Mouse (Mus musculus) ES-CJ7 (cell line): ENCODE results near the gene Tacstd2.
"Not testable (repeated sequence)": the region's sequence is repeated elsewhere in the genome, so short reads cannot be mapped to it uniquely, and the experiment has no call there.

Experiments used
- DNase-seq: peaks from one replicate; pipeline ENCODE4 v3.0.0; 2011; ENCODE audit warnings: low read depth, low spot score

Tacstd2 gene

DNA sequence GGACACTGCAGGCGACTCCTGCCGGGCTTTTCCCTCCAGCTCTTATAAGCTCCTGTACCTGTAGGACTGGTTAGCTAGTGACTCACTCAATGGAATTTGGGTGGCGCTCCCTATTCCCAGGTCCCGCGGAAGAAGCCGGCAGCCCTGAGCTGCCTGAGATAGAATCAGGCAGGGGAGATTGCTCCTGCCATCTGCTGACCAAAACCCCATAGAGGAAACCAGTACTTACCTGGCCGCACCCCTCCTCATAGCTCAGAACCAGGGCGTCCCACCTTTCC, at the start of gene Tacstd2:
Tacstd2 (minus strand) TSS at position 20 of the 278 bp plus-strand sequence.
- DNase-seq = peak; percentile 50

DNA sequence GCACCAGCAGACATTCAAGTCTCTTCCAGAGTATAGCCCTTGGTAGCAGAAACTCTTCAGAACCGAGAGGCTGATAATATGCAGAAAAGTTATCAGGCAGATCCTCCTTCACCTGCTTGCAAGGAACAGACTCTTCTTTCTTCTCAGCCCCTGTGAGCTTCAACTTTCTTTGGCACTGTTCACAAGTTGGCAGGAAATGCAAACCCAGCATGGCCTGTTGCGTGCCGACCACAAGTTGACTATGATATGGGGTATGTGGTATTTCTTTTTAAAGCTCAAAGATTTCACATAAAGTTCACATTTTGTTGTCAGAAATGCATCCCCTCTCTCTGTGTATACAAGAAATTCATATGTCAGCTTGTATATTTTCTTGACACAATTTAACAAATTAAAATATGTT, 30.7 kb upstream of the Tacstd2 start:
- no peak for DNase-seq

DNA sequence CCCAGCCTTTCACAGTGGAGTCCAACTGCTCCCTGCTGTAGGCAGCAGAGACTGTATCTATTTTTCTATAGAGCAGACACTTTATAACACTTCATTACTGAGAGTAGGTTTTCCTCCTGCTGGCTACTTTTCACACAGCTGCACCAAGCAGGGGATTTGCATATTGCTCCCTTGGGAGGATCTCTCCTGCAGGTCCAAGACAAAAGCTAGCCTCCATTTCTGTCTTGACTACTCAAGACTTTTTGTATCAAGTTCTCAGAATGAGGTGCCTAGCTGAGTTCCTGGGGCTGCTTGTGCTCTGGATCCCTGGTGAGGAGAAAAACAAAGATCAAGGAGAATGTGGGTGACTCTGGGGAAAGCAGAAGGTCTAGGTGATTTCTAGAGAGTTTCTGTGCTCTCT, 19.8 kb upstream of the Tacstd2 start:
- DNase-seq = no peak

DNA sequence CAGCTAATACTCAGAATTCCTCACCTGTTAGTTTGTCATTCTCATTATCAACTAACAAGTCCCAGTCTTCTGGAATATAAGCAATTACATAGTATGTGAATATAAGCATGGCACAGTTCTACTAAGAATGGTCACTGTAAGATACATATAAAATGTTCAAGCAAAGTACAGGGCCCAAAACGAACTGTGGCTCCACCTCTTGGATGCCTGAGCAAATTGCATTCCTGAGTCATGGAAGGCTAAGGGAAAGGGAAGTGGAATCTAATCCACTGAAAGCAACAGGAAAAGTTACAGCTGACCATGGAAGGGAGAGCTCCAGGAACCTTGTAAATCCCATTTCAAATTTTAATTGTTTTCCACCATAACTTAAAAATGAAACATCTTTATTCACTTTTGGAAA, 14.0 kb upstream of the Tacstd2 start:
- DNase-seq = no peak

DNA sequence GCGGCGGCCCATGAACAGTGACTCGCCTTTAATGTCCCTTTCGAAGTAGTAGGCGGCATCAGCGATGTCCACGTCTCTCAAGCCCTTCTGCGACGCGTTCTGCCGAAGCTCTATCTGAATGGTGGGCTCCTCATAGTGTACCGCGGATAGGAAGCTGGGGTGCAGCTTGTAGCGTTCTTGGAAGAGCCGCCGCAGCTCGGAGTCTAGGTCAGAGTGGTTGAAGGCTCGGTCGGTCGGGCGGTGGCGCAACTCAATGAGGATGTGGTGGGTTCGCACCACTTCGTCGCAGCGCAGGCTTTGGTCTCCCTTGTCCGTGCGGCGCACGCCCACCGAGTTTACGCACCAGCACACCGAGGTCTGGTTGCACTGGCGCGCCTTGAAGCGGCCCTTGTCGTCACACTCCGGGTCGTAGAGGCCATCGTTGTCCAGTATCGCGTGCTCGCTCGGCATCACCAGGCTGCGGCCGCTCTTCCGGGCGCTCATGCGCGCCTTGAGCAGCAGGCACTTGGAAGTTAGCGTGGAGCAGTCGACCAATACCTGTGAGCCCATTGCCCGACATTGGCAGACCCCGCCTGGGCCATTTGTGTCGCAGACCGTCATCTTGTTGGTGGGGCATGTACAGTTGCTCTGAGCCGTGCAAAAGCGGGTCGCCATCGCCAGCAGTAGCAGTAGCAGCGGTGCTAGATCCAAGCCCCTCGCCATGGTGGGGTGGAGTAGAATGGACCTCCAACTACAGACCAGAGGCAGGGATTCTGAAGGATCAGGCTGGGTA, 405 bp downstream of the Tacstd2 start:
- peak; percentile 55 for DNase-seq

DNA sequence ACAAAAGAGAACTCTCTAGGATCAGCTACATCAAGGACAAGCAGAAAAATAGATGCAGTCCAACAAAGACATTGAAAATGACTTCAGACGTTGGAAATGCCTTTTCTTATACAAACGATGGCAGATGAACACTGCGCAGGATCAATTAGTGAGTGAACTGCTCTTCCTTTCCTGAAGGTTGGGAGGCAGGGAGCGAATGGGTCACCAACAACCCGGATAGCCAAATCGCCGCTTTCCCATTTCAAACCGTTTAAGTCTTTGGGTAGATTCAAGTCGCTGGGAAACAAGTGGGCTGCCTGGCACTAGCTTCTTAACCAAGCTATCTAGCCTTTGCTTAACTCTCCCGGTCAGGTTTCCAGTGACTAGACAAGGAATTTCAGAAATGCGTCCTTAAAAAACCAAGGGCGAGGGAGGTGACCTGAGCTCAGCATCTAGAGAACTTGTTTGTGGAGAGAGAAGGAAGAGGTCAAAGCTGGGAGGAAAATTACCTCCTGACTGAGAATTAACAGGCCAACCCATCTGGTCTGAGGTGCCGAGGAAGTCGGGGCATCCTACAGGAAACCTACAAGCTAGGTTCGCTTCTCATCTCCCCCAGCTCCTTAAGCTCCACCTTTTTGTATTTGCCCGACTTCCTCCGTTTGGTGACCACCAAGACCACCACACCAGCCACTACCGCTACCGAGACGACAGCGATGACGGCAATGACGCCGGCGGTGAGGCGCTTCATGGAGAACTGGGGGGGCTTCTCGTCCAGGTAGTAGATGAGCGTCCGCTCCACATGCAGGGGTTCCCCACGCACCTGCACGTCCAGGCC, 1.2 kb downstream of the Tacstd2 start:
- peak; percentile 31 for DNase-seq

DNA sequence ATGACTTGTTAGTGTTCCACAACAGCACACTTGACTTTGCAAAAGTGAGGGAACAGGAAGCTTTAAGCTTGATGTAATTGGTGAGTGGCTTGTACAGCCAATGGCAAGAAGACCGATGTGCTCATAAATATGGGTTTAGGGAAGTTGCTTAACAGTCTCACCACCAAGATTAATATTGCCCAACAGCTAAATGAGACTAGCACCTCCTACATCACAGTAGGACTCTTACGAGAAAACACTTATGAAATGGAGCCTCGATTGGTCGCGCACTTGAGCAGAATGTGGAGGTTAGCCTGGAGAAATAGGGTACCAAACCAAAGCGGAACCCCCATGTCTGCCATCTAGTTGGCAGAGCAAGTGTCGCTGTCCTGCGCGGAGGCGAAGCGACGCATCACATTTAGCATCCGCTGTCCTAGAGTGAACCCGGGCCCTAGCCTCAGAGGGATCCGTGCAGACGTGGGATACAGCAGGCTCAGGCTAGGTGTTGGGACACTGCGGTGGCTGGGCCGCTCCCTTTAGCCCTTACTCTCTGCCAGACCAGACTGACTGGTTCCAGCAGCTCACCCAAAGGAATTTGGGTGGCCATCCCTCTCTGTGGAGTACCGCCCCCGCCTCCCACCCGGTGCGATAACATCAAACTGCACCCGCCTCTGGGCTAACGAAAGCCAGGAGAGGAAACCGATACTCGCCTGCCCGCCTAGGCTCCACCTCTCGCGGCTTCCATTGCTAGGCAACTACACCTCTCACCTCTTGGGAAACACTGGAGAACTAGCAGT, 2.7 kb downstream of the Tacstd2 start:
- DNase-seq = peak; percentile 54

DNA sequence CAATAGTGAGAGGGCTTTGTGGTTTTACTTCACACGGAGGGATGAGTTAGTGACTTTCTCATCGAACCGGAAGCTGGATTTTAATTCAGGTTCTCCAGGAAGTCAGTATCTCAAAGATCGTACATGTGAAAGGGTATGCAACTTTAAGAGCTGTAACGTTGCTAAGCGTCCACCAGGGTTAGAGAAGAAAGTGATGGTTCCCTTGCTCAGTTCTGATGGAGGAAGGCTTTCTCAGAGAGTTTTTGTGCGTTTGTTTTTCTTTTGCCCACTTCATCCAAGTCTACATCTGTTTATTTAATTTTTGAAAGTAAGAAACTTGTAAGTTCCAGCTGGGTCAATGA, 3.8 kb downstream of the Tacstd2 start:
- no peak for DNase-seq

DNA sequence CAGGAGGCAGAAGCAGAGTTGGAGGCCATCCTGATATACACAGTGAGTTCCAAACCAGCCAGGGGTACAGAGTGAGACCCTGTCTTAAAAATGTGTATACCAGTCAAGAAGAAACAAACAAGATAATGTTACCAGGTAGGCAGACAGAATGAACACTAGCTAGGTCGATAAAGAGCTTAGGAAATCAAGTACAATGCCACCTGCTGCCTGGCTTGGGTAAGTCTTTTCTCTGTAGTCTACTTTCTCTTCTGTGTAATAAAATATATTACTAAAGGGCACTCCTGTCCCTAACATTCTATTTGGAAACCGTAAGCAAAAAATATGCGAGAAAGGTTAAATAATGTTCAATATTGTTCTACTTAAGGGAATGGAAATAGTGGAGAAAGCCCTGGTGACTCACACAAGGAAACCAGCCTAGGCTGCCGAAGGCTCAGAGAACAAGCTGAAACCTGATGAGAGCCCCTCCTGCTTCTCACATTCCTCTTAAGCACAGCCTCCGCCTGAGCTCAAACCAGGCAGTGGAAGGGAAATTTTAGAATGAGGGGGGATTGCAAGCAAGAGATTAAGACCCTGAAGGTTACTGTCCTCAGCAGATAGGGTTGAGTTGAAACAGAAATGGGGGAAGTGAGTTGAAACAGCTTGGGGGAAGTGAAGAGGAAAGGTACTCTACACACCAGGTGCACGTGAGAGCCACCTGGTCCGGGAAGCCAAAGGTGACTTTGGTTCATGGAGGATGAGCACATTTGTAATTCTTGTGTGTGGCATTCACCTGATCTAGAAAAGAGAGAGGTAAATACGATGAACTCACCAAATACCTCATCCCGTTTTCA, 4.4 kb downstream of the Tacstd2 start:
- DNase-seq = peak; percentile 37

DNA sequence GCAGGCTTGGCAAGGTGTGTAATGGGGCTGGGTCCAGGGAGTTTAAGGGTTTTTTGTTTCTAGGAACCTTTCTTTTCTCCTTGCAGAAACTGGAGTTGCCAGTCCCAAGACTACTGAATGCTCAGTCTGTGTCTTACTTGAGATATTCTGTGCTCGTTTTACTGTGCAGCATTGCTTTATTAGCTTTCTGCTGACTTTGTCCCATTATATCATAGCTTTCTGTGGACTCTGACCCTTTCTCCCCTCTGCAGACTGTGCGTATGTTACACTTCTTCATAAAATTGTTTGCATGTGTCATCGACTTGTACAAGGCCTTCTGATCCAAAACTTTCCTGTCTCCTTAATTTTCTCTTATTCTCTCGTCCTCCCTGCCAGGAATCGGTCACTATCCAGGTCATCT, 9.2 kb downstream of the Tacstd2 start:
- no peak for DNase-seq

DNA sequence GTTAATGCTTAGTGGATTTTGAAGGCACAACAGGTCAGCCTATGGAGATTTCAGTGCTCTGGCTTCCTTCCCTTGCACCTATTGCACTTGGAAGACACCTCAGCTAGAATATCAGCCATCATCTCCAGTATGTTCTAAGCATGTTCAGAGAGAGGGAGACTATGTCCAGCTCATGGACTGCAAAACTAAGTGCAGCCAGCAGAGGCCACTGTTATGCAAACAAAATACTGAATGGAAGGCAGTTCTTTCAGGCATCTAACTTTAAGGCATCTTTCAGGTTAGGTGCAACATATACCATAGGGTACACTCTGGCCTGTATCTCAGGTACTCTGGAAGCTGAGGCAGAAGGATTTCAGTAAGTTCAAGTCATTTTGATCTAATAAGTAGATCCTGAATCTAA, 24.8 kb downstream of the Tacstd2 start:
- DNase-seq = peak; percentile 52

DNA sequence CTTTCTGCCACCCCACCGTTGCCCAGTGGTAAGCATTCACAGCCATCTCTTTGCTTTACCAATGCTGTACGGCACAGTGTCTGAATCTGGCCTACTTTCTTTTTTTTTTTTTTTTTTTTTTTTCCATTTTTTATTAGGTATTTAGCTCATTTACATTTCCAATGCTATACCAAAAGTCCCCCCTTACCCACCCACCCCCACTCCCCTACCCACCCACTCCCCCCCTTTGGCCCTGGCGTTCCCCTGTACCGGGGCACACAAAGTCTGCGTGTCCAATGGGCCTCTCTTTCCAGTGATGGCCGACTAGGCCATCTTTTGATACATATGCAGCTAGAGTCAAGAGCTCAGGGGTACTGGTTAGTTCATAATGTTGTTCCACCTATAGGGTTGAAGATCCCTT, 33.7 kb downstream of the Tacstd2 start:
- DNase-seq = not testable (repeated sequence)

DNA sequence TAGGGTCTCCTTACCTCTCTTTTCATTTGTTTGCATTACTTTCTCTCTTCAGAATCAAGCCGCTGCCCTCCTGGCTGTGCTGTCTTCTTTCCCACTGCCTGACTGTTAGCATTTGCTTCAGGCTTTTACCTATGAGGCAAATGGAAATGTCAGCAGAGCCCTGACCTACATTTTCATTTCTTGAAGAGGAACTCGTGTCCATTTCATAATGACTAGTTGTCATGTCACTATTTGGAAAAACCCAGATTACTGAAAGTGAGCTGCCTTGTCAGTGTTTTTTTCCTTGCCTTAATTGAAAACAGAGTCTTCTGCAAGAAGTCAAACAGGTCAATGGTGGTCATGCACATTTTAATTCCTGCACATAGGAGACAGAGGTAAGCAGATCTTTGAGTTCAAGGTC, 43.8 kb downstream of the Tacstd2 start, which contains the start of gene Il23r:
Il23r (minus strand) TSS at position 101 of the 400 bp plus-strand sequence.
- DNase-seq = no peak
